Mouse (Mus musculus): ENCODE results near the gene Fam19a2.

The Fam19a2 gene

DNA sequence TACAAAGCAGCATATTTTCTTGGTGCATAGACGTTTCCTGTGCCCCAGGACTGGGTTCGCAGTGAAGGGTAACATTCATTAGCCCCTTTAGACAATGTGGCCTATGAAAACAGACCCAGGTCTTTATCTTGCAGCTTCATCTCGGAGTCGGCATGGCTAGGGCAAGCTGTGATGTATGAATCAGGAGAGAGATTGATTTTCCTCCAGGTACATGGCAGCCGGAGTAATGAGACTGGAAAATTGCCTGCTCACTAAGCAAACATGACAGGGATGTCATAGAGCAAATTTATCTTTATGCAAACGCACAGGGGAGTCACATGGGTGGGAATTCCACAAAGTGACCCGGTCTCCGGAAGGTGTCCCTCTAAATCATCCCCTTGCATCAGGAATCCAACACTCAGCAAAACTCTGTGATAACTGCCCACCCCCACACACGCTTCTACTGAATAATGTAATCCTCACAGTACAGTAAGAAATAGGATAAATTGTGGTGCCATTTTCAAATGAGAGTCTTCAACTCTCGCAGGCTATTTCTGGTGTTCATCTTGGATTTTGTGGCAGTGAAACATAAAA lies 306.9 kb downstream of the Fam19a2 start:
- no peak for DNase-seq (ENCODE audit: low read depth, low spot score)

DNA sequence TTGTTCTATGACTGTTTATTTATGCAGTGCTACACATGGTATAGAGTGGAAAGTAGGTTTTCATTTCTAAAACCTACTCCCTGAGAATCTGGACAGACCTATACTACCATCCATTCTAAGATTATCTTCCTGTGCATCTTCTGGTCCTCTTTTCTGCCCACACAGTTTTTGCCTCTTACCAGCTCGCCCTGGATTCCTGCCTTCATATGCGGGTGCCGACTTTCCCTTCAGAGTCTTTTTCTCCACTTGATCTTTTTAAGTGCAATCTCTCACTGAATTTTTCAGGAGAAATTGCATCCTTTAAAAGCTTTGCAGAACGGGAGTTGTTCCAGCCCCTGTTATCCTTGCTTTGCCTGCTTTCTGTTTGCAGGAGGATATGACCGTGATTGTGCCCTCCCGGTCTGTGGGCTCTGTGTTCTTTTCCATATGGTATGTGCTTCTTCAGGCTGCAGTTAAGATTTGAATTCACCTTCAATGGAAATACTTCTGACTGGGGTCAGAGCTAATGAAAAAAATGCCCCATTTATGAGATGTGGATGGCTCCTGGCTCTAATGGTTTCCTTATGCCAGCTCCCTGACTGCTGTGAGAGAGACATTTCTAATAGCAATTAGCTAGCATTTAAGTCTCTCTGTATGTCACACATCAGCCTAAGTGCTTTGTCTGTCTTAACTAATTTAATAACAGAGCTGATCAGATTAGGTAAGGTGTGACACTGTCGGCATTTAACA lies 308.7 kb downstream of the Fam19a2 start:
- DNase-seq (ENCODE audit: low read depth, low spot score) = peak; percentile 44

DNA sequence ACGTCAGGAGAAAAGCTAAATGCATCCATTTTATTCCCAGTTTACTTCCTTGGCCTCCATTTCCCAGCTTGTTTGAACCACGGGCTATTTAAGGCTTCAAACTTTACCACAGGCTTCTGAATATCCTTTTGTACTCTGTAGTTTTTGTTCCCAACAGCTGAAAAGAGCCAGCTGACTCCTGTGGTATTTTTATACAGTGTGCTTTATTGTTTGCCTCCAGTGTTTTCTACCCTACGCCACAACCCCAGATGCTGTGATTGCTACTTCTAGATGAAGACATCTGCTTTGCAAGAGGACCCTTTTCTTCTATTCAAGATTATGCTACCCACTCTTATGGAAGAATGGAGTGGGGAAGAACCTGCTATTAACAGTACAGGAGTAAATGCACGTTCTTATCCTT lies 314.0 kb downstream of the Fam19a2 start:
- no peak for DNase-seq (ENCODE audit: low read depth, low spot score)

DNA sequence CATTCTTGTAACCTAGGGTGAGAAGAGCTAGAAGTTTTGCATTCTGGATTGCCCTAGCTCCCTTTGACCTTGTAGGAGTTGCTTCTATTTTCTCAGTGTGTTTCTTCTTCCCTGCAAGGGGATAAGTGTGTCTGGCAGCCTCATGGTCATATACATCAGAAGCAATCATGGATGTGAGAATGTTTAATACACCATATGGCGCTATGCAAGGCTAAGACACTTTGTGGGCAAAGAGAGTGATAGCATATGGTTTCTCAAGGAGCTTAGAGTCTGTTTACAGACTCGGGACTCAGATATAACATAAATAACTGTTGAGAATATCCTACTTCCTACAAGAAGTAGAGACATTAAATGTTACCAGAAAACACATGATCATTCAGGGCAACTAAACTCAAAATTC lies 315.2 kb downstream of the Fam19a2 start:
- DNase-seq (ENCODE audit: low read depth, low spot score) = no peak

DNA sequence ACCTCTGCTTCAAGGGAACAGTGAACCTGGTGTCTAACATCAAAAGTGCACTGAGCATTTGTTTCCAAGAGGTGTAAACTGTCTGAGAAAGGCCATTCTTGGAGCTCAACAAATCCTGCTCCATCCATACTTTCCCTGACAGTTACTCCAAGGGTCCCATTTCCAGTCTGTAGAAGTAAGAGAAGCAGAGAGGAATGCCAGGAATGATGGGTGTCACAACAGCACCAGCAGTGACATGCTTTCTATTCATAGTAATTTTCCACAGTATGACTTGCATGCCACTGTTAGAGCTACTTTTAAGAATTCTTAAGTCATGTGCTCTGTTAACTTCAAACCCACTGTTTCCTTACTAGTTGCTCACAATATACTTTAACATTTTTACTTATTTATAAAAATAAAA lies 331.2 kb downstream of the Fam19a2 start:
- no peak for DNase-seq (ENCODE audit: low read depth, low spot score)

DNA sequence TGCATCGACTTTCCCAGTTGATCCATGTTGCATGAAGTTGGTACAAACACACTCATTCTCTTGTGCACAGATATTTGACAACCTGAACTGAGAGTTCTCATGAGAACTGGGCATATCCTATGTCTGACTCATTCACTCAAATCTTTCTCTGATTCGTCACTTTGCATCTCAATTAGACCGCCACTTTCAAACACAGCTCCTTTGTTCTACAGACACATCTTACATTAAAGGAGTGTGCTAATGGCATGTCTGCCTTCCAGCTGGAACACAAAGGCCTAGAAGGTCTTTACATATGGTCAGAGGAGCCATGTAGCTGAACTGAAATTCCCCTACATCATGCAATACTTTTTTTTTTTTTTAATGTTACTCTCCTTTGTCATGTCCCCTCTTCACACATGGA lies 333.3 kb downstream of the Fam19a2 start:
- no peak for DNase-seq (ENCODE audit: low read depth, low spot score)

DNA sequence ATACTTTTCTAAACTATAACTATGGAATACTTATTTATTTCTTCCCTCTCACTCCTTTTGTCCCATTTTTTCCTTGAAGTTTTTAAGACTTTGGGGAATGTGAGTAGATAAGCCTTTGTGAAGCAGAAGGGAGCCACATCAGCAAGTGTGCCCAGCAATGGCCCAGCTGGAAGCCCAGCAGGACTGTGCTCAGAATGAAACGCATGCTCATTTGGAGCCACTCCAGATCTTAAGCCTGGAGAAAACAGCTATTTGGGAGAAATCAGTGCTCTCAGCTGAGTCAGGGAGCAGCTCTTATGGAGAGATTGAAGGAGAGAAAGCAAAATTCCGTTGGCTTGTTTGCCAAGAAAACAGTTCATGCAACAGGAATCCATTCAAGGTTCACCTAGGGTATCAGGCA lies 341.9 kb downstream of the Fam19a2 start:
- no peak for DNase-seq (ENCODE audit: low read depth, low spot score)

DNA sequence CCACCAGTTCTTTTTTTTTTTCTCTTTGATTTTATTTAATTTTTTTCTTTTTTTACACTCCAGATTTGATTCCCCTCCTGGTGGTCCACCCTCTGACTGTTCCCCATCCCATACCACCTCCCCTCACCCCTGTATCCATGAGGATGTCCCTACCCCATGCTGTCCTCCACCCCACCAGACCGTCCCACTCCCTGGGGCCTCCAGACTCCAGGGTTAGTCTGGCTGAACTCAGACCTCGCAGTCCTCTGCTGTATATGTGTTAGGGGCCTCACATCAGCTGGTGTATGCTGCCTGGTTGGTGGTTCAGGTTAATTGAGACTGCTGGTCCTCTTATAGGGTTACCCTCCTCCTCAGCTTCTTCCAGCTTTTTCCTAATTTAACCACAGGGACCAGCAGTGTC lies 362.9 kb downstream of the Fam19a2 start:
- no peak for DNase-seq (ENCODE audit: low read depth, low spot score)

DNA sequence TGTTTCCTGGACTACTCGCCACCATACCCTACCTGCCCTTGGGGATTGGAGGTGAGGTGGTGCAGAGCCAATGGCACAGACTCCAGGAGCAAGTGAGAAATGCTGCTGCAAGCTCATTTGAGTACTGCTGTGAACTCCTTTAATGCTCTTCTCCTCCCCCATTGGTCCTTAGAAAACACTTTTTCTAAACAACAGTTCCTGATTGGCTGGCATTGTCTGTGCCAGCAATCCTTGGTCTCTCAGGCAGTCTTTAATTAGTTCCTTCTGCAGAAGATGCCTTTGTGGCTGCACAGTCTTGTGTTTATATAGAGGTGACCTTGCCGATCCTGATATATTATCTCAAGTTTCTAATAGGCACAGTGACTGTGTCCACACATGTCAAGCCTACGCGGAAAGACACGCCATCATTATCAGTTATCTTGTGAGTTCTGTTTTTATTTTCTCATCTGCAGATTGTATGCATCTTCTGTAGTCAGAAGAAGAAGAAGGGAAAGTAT lies 365.5 kb downstream of the Fam19a2 start:
- DNase-seq (ENCODE audit: low read depth, low spot score) = no peak

DNA sequence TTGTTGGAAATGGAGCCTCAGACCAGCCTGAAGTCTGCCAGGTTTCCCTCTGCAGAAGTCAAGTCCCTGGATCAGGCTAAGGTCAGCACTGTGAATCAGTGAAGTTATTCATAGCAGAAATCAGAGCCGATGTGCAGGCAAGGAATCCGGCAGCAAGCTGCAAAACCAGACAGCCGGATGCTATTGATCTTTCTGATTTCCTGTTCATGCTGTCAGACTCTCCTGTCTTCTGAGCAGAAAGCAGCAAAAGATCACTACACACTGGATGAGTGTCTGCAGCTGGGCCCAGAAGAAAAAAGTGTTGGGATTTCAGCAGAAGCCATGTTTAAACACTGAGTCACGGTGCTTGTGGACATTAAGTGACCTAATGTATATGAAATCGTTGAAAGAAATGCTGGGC lies 368.2 kb downstream of the Fam19a2 start:
- DNase-seq (ENCODE audit: low read depth, low spot score) = no peak

DNA sequence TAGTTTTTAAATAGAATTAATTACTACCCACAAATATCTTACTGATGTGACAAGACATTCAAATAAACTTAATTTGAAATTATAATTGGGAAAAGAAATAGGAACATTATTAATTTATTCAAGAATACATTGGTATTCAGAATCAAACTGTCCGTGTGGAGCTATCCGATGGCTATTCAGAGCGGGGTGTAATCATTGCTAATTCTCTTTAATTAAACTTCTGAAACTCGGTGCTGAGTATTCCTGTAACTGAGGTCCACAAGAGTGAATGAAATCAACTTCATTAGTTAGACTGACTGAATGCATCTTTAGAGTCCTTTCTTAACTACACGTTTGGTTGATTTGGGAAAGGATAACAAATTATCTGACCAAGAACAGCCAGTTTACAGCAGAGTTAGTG lies 372.9 kb downstream of the Fam19a2 start:
- DNase-seq (ENCODE audit: low read depth, low spot score) = no peak

DNA sequence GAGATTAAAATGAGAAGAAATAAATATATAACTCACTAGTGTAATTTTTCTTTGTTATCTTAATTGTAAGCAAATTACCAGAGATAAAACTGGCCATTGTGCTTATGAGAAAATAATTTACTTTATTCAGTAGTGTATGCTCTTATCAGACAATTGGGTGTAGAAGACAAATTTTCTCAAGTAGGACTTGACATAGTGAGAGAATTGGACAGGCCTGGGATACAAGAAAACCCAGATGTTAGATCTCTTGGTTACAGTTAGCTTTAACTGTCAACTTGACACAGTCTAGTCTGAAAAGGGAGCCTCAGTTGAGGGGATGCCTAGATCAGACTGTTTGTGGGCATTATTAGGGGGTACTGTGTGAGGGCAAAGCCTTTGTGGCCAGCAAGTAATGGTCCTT lies 373.7 kb downstream of the Fam19a2 start:
- no peak for DNase-seq (ENCODE audit: low read depth, low spot score)

DNA sequence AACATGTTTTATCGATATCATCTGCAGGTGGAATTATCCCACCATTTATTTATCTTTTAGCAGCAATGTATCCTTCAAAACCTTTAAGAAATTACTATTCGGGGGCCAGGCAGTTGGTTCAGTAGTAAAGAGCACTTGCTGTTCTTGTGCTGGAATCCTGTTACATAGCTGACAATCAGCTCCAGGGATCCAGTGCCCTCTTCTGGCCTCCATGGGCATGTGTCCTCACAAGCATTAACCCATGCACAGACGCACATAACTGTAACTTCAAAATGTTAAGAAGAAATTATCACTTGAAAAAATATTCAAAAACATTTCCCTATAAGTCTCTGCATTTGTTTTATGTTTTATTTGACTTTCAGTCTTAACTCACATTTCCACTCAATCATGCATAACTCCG lies 381.8 kb downstream of the Fam19a2 start:
- peak; percentile 7 for DNase-seq (ENCODE audit: low read depth, low spot score)

DNA sequence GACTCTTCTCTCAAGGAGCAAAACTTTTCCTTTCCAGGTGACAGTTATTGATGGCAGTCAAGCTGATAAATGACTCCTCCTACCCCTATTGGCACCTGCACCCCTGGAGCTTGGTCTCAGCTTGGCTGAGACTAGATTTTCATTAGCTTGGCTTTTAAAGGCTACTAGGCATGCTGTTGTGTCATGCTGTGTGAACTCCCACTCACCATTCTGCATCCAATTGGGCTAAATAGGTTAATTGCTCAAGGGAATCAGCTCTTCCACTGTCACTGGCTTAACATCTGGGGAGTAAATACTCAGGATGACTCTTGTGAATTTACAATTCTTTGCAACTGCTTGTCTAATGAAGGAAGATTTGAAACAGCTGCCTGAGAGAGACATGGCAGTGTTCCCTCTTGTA lies 407.4 kb downstream of the Fam19a2 start:
- DNase-seq (ENCODE audit: low read depth, low spot score) = no peak

DNA sequence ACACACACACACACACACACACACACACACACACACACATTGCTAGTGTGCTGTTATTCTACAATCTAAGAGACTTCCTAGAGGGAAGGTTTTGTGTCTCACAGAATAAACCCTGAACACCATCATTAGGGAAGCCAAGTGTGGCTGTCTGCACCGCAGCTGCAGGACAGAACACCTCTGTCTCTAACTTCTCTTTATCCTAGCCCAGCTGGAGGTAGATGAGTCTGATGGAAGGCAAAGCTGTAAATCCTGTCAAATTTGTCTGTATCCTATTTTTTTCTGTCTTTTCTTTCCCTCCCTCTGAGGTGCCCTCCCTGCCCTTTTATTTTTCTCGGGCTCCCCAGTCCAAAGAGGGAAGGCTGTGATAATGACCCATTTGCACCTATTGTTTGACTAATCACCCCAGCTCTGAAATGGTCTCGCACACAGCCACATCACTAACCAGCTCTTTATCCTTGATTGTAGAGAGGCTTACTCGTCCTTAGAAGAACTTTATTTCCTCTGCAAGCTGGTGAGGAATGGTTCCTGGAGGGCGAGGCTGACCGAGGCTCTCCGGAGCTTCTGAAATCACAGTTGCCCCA lies 414.6 kb downstream of the Fam19a2 start:
- no peak for DNase-seq (ENCODE audit: low read depth, low spot score)

DNA sequence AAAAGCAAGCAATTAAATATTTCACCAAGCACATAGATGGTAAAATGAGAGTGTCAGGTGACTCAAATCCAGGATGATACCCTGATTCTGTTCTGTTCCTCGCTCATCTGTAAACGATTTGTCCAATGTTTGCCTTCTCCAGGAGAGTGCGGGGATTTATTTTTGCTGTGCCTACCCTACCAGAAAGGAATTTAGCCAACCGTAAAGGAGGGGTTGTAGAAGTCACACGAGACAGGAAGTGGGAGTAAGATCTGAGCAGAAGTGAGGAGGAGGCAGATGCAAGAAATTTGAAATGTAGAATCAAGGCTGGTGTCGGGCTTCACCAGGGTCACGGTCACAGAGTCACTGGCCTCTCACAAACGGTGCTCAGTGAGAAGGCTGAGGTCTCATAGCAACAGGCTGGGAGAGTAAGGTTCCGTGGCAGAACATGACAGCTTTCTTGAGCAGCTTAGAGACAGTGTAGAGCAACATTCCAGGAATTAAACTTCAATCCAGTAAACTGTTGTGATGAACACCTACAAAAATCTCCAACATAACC lies 419.0 kb downstream of the Fam19a2 start:
- no peak for DNase-seq (ENCODE audit: low read depth, low spot score)

DNA sequence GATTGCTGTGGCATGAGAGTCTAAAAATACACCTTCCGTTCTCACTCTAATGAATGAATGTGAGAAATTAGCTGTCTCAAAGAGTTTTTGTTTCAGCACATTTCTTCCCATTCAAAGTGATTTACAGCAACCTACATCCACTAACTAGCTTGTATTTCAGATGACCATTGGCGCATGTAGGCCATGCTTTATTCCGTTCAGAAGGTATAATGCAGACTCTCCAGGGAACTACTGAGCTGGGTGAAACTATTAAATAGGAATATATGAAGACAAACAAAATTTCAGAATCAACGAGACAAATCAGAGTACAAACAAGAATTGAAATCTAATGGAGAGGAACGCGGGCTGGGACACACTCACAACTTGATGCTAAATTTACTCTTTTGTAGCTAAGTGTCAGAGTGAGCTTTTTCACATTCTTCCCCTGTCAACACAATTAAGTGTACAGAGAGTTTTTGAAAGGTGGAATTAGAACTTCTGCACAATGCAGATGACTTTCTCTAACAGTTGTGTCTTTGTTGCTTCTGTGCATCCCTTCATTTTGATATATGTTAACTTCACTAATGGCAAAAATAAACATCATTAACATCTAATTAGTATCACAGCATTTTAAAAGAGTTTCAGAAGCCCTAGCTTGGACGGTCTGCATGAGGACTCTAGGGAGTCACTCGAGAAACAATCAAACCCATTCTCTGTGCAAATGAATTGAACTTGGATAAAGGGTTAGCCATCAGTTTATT lies 428.6 kb downstream of the Fam19a2 start:
- DNase-seq (ENCODE audit: low read depth, low spot score) = no peak

DNA sequence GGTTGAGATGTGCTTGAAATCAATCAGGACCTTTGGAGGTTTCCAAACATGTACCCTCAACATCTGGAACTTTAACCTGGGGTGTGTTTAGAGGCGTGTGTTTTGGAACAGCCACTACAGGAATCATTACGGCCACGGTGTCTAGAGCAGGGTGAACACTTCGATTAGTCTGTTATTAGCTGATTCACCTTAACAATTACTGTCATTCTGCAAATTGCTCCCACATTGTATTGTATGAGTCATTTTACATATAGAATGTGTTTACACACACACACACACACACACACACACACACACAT lies 429.1 kb downstream of the Fam19a2 start:
- DNase-seq (ENCODE audit: low read depth, low spot score) = no peak

DNA sequence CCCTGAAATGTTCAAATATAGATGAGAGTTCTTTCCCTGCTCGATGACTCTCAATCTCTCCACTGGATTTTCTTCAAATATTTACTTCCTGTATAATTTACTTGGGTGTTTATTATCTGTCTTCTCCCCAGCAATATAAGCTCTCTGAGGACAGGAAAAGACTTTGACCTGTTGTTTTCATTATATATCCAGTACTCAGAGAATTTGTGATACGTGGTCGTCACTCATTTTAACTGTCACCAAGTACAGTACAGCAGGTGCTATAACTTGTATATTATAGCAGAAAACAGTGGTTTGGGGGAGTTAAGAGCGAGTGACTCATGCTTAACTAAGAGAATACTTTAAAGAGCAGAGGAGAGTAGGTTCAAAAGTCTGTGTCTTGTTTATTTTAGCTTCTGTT lies 438.8 kb downstream of the Fam19a2 start:
- no peak for DNase-seq (ENCODE audit: low read depth, low spot score)

DNA sequence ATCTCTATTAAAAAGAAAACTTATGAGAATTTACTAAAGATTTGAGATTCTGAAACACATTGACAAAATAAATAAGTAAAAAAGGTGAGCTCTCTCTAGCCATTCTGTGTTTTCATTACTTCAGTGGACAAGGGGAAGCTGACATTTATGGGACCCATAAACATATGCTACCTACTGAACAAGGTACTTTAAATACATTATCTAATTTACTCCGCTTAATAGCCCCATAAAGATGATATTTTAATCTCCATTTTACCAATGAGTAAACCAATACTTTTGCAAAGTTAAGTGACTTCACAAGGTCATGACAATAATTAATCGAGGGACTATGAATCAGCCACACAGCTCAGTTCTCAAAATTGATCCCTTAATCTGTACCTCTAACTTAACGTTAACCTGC lies 443.2 kb downstream of the Fam19a2 start:
- no peak for DNase-seq (ENCODE audit: low read depth, low spot score)

DNA sequence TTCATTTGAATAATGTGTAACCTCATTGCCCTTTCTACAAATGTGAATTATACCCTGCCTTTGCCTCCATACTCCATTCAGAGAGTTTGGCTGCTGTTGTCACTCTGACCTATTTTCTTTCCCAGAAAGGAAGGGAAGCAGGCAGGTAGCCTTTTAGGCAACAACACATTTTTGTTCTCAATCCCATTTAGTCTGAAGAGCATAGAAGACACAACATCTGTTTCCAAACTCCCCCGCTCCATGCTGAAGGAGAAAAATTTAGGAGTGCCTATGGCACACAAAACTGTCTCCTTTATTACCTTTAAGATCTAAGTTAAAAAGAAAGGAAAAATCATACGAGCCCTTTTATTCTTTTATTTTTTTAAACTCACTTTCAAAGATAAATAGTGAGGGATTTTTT lies 446.9 kb downstream of the Fam19a2 start:
- DNase-seq (ENCODE audit: low read depth, low spot score) = no peak

DNA sequence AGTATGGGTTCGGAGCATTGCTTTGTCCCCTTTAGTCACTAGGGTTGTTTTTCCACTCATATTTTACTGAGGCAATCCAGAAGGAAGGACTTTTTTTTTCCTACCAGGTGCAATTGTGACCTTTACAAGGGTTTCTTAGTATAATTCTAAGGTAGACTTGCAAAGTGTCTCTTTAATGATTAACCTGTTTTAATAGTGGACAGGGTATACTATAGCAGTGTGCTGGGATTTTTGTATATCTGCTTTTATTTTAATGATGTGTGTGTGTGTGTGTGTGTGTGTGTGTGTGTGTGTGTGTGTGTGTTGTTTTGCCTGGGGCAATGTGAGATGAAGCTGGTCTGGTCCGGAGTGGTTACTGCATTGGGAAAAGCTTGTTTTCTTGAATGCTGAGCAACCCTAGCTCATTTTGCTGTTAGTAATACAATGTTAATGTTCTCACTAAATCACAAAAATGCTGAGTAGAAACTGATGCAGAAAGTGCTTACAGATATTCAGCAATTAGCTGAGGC lies 458.2 kb downstream of the Fam19a2 start:
- no peak for DNase-seq (ENCODE audit: low read depth, low spot score)
